Mouse (Mus musculus): ENCODE data around the gene Zfp385b. TPM values are rescaled to one million over a fixed set of nuclear protein-coding genes. Genes with fewer than 3 reads are reported as not detected.

Zfp385b gene
- polyA plus RNA-seq, 1 experiment from 2014 or later, result 2.0 TPM

DNA sequence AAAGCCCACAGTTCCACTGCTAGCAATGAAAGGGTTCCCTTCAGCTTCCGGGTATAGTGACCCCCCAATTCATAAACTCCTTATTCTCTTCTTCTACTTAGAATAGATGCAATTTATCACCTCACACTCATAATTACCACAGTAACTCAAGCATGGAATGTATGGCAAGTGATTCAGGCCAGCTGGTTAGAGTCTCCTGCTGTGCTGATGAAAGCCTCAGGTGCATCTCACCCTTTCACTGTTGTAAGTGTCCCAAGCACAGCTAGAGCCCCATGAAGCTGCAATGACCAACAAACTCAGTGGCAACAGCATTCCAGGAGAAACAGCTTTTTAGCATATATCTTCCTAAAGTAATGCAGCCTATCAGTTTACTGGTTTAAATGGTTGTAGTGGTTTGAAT lies 235.9 kb downstream of the Zfp385b start:
- WGBS, result 88% methylated on average over 1 of the region's 1 CpGs
- no peak overlapping the region for H3K9ac ChIP-seq (ENCODE audit: low read length)

DNA sequence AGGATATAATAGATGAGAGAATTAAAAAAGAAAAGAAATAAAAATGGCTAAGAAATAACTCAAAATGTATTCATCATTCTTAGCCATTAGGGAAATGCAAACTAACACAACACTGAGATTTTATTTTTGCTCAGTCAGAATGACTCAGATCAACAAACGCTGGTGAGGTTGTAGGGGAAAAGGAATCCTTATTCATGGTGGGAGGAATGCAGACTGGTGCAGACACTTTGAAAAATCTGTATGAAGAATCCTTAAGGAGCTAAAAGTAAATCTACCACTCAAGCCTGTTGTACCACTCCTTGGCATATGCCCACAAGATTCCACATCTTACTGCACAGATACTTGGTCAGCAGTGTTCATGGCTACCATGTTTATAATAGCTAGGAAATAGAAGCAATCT lies 242.9 kb downstream of the Zfp385b start:
- H3K36me3 ChIP-seq (ENCODE audit: control insufficient read depth, insufficient read depth, low read length), result no peaks in the 10 kb centered on the region
- 78% methylated on average over 1 of the region's 1 CpGs for WGBS
- ATAC-seq (ENCODE audit: insufficient read depth, low FRiP score, low TSS enrichment), result no peak
- no peak overlapping the region for H3K4me3 ChIP-seq (ENCODE audit: low read depth, low read length)
- DNase-seq (ENCODE audit: low spot score), result no peak
- H3K4me2 ChIP-seq (ENCODE audit: low read depth), result no peak overlapping the region
- H3K9ac ChIP-seq (ENCODE audit: low read length), result no peak overlapping the region
- no peaks in the 10 kb centered on the region for H3K9me3 ChIP-seq (ENCODE audit: control insufficient read depth, low read length)
- H3K4me1 ChIP-seq (ENCODE audit: control insufficient read depth, insufficient read depth, low read length), result no peaks in the 10 kb centered on the region
- H3K27me3 ChIP-seq (ENCODE audit: control insufficient read depth, insufficient read depth, low read length), result no peaks in the 10 kb centered on the region
- H3K27ac ChIP-seq (ENCODE audit: low read depth, low read length), result no peak overlapping the region

More for the DNA sequence above, 235.9 kb downstream of the Zfp385b start:
- no peak overlapping the region for H3K4me2 ChIP-seq (ENCODE audit: low read depth)
- H3K27me3 ChIP-seq (ENCODE audit: control insufficient read depth, insufficient read depth, low read length), result no peaks in the 10 kb centered on the region
- no peaks in the 10 kb centered on the region for H3K9me3 ChIP-seq (ENCODE audit: control insufficient read depth, low read length)
- ATAC-seq (ENCODE audit: insufficient read depth, low FRiP score, low TSS enrichment), result no peak
- no peak overlapping the region for H3K27ac ChIP-seq (ENCODE audit: low read depth, low read length)
- no peaks in the 10 kb centered on the region for H3K4me1 ChIP-seq (ENCODE audit: control insufficient read depth, insufficient read depth, low read length)
- no peak for DNase-seq (ENCODE audit: low spot score)
- H3K36me3 ChIP-seq (ENCODE audit: control insufficient read depth, insufficient read depth, low read length), result no peaks in the 10 kb centered on the region
- no peak overlapping the region for H3K4me3 ChIP-seq (ENCODE audit: low read depth, low read length)

GRCm38 (mm10) chr2:77567528-77568435 lies 251.7 kb downstream of the Zfp385b start:
- H3K9ac ChIP-seq (ENCODE audit: low read length), result no peak overlapping the region
- no peaks in the 10 kb centered on the region for H3K4me1 ChIP-seq (ENCODE audit: control insufficient read depth, insufficient read depth, low read length)
- H3K4me2 ChIP-seq (ENCODE audit: low read depth), result no peak overlapping the region
- no peak overlapping the region for H3K4me3 ChIP-seq (ENCODE audit: low read depth, low read length)
- no peak for ATAC-seq (ENCODE audit: insufficient read depth, low FRiP score, low TSS enrichment)
- no peaks in the 10 kb centered on the region for H3K27me3 ChIP-seq (ENCODE audit: control insufficient read depth, insufficient read depth, low read length)
- H3K27ac ChIP-seq (ENCODE audit: low read depth, low read length), result no peak overlapping the region
- H3K36me3 ChIP-seq (ENCODE audit: control insufficient read depth, insufficient read depth, low read length), result no peaks in the 10 kb centered on the region
- no peaks in the 10 kb centered on the region for H3K9me3 ChIP-seq (ENCODE audit: control insufficient read depth, low read length)
- WGBS, result 81% methylated on average over 15 of the region's 15 CpGs
- DNase-seq (ENCODE audit: low spot score), result no peak

GRCm38 (mm10) chr2:77563706-77564105 lies 255.7 kb downstream of the Zfp385b start:
- H3K4me2 ChIP-seq (ENCODE audit: low read depth), result no peak overlapping the region
- no peaks in the 10 kb centered on the region for H3K36me3 ChIP-seq (ENCODE audit: control insufficient read depth, insufficient read depth, low read length)
- ATAC-seq (ENCODE audit: insufficient read depth, low FRiP score, low TSS enrichment), result no peak
- no peak overlapping the region for H3K27ac ChIP-seq (ENCODE audit: low read depth, low read length)
- H3K4me1 ChIP-seq (ENCODE audit: control insufficient read depth, insufficient read depth, low read length), result no peaks in the 10 kb centered on the region
- WGBS, result 71% methylated on average over 1 of the region's 1 CpGs
- H3K9me3 ChIP-seq (ENCODE audit: control insufficient read depth, low read length), result no peaks in the 10 kb centered on the region
- no peak overlapping the region for H3K9ac ChIP-seq (ENCODE audit: low read length)
- no peaks in the 10 kb centered on the region for H3K27me3 ChIP-seq (ENCODE audit: control insufficient read depth, insufficient read depth, low read length)
- no peak overlapping the region for H3K4me3 ChIP-seq (ENCODE audit: low read depth, low read length)
- DNase-seq (ENCODE audit: low spot score), result no peak

GRCm38 (mm10) chr2:77561941-77562340 lies 257.5 kb downstream of the Zfp385b start:
- no peaks in the 10 kb centered on the region for H3K9me3 ChIP-seq (ENCODE audit: control insufficient read depth, low read length)
- no peak overlapping the region for H3K4me3 ChIP-seq (ENCODE audit: low read depth, low read length)
- 92% methylated on average over 5 of the region's 5 CpGs for WGBS
- no peak overlapping the region for H3K9ac ChIP-seq (ENCODE audit: low read length)
- no peaks in the 10 kb centered on the region for H3K4me1 ChIP-seq (ENCODE audit: control insufficient read depth, insufficient read depth, low read length)
- H3K27me3 ChIP-seq (ENCODE audit: control insufficient read depth, insufficient read depth, low read length), result no peaks in the 10 kb centered on the region
- H3K27ac ChIP-seq (ENCODE audit: low read depth, low read length), result no peak overlapping the region
- H3K36me3 ChIP-seq (ENCODE audit: control insufficient read depth, insufficient read depth, low read length), result no peaks in the 10 kb centered on the region
- H3K4me2 ChIP-seq (ENCODE audit: low read depth), result no peak overlapping the region
- ATAC-seq (ENCODE audit: insufficient read depth, low FRiP score, low TSS enrichment) (no peak), DNase-seq (ENCODE audit: low spot score) (no peak)

DNA sequence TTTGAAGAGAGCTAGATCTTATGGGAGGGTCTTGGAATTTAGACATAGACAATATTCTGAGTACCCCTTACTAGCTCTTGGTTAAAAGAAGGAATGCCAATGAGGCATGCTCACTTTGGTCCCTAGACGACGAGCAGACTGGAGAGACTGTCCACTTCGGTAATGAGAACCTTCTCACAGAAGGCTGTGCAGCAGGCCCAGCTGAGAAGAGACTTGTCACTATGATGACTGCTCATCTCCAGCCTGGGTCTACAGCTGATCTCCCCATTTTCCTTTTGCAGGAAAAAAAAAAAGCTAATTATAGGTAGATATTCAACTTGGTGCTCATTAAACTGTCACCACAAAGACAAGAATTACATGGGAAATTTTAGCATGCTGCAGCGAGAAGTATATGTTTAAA lies 262.5 kb downstream of the Zfp385b start:
- Histone ChIP-seq H3K27ac (ENCODE audit: low read depth, low read length) (no peak overlapping the region), H3K4me1 (ENCODE audit: control insufficient read depth, insufficient read depth, low read length) (no peaks in the 10 kb centered on the region), H3K9ac (ENCODE audit: low read length) (no peak overlapping the region), H3K27me3 (ENCODE audit: control insufficient read depth, insufficient read depth, low read length) (no peaks in the 10 kb centered on the region), H3K36me3 (ENCODE audit: control insufficient read depth, insufficient read depth, low read length) (no peaks in the 10 kb centered on the region), H3K9me3 (ENCODE audit: control insufficient read depth, low read length) (no peaks in the 10 kb centered on the region), H3K4me3 (ENCODE audit: low read depth, low read length) (no peak overlapping the region), H3K4me2 (ENCODE audit: low read depth) (no peak overlapping the region)
- DNase-seq (ENCODE audit: low spot score), result no peak
- 90% methylated on average over 4 of the region's 4 CpGs for WGBS
- ATAC-seq (ENCODE audit: insufficient read depth, low FRiP score, low TSS enrichment), result no peak

DNA sequence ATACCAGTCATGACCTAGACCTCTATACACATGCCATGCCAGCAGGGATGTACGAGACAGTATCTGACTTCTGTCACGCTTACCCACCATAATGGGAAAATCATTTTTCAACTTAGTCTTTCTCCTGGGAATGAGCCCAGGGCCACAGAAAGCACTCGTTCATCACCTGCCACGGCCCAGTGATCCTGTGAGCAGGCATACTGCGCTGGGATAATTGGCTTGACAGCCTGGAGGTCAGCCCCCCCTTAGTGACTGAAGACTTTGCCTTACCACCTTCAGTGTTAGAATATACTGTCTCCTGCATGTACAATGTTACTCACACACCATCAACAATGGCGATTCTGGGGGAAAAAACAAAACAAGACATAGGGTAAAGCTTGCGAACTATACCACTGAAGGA lies 263.5 kb downstream of the Zfp385b start:
- H3K4me3 ChIP-seq (ENCODE audit: low read depth, low read length), result no peak overlapping the region
- H3K9ac ChIP-seq (ENCODE audit: low read length), result no peak overlapping the region
- H3K4me2 ChIP-seq (ENCODE audit: low read depth), result no peak overlapping the region
- no peaks in the 10 kb centered on the region for H3K9me3 ChIP-seq (ENCODE audit: control insufficient read depth, low read length)
- no peaks in the 10 kb centered on the region for H3K27me3 ChIP-seq (ENCODE audit: control insufficient read depth, insufficient read depth, low read length)
- ATAC-seq (ENCODE audit: insufficient read depth, low FRiP score, low TSS enrichment) (no peak), DNase-seq (ENCODE audit: low spot score) (peak; percentile 22)
- WGBS, result 58% methylated on average over 7 of the region's 7 CpGs
- no peaks in the 10 kb centered on the region for H3K36me3 ChIP-seq (ENCODE audit: control insufficient read depth, insufficient read depth, low read length)
- H3K4me1 ChIP-seq (ENCODE audit: control insufficient read depth, insufficient read depth, low read length), result no peaks in the 10 kb centered on the region
- no peak overlapping the region for H3K27ac ChIP-seq (ENCODE audit: low read depth, low read length)

- no peak for DNase-seq (ENCODE audit: low spot score)
- no peak overlapping the region for H3K4me3 ChIP-seq (ENCODE audit: low read depth, low read length)
- 54% methylated on average over 8 of the region's 8 CpGs for WGBS
Observed at GRCm38 (mm10) chr2:77552675-77553074, 266.8 kb downstream of the Zfp385b start.

GRCm38 (mm10) chr2:77543388-77543787 lies 276.1 kb downstream of the Zfp385b start:
- H3K36me3 ChIP-seq (ENCODE audit: control insufficient read depth, insufficient read depth, low read length), result no peaks in the 10 kb centered on the region
- no peak overlapping the region for H3K9ac ChIP-seq (ENCODE audit: low read length)
- ATAC-seq (ENCODE audit: insufficient read depth, low FRiP score, low TSS enrichment) (no peak), DNase-seq (ENCODE audit: low spot score) (no peak)
- WGBS, result 41% methylated on average over 1 of the region's 1 CpGs
- no peak overlapping the region for H3K4me3 ChIP-seq (ENCODE audit: low read depth, low read length)
- no peaks in the 10 kb centered on the region for H3K4me1 ChIP-seq (ENCODE audit: control insufficient read depth, insufficient read depth, low read length)
- no peak overlapping the region for H3K4me2 ChIP-seq (ENCODE audit: low read depth)
- H3K27ac ChIP-seq (ENCODE audit: low read depth, low read length), result no peak overlapping the region
- no peaks in the 10 kb centered on the region for H3K9me3 ChIP-seq (ENCODE audit: control insufficient read depth, low read length)
- H3K27me3 ChIP-seq (ENCODE audit: control insufficient read depth, insufficient read depth, low read length), result no peaks in the 10 kb centered on the region

More at GRCm38 (mm10) chr2:77552675-77553074, 266.8 kb downstream of the Zfp385b start:
- no peaks in the 10 kb centered on the region for H3K27me3 ChIP-seq (ENCODE audit: control insufficient read depth, insufficient read depth, low read length)
- H3K27ac ChIP-seq (ENCODE audit: low read depth, low read length), result no peak overlapping the region
- no peak overlapping the region for H3K4me2 ChIP-seq (ENCODE audit: low read depth)
- no peaks in the 10 kb centered on the region for H3K9me3 ChIP-seq (ENCODE audit: control insufficient read depth, low read length)
- no peak for ATAC-seq (ENCODE audit: insufficient read depth, low FRiP score, low TSS enrichment)
- no peaks in the 10 kb centered on the region for H3K4me1 ChIP-seq (ENCODE audit: control insufficient read depth, insufficient read depth, low read length)
- H3K36me3 ChIP-seq (ENCODE audit: control insufficient read depth, insufficient read depth, low read length), result no peaks in the 10 kb centered on the region
- H3K9ac ChIP-seq (ENCODE audit: low read length), result no peak overlapping the region
